Comparison of ENCODE assay signal across 8 mouse cellular contexts in the genomic region with DNA sequence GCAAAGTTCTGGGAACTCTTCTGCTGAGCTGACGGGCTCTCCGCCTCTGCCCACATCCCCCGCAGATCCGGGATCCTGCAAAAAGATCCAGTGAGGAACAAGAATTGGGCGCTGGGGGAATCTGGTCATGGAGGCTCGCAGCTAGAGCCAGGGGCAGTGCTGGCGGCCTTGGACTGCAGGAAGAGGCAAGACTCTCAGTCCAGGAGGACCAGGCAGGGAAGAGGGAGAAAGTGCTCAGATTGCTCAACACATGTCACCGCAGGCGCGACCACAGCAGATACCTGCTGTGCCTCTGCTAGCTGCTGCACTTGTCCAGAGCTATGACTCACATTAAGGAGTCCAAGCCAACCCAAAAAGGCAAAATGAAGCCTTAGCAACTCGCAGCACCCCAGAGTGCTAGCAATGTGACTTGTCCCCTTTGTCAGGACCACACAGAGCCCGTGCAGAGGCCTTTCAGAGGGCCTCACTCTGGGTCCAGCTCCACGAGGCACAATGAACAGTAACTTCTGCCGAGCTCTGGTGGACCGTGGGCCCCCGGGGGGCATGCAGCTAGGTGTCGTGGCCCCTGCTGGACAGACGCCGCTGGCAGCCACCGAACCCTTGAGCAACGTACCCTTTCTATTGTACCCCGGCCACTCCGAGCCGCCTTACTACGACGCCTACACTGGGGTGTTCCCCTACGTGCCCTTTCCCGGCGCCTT. TPM values are rescaled to one million over a fixed set of nuclear protein-coding genes. Genes with fewer than 3 reads are reported as not detected.
DNase-seq lines count a peak whose midpoint lies in the region; ATAC-seq and TF ChIP-seq lines count a peak whose summit lies in the region.

Ascl5 (plus strand) TSS at position 493 of the 701 bp plus-strand sequence.

- 19% methylated on average over 29 of the region's 29 CpGs for WGBS in heart, embryonic 12.5 days
- 22% methylated on average over 29 of the region's 29 CpGs for WGBS in hindbrain, embryonic 12.5 days
- WGBS in midbrain, embryonic 11.5 days = 24% methylated on average over 29 of the region's 29 CpGs

- H3K36me3 ChIP-seq in heart, embryonic 12.5 days = no peaks in the 10 kb centered on the region
- H3K36me3 ChIP-seq in ES-E14 (ENCODE audit: control insufficient read depth, insufficient read depth, low read length, poor library complexity, severe bottlenecking) = no peaks in the 10 kb centered on the region
- no peaks in the 10 kb centered on the region for H3K36me3 ChIP-seq in hindbrain, embryonic 12.5 days
- H3K36me3 ChIP-seq in midbrain, embryonic 11.5 days (ENCODE audit: control insufficient read depth, insufficient read depth, low read length) = no peaks in the 10 kb centered on the region

- H3K27me3 ChIP-seq in heart, embryonic 12.5 days (replicated peaks) = peaks cover 63% of the 10 kb centered on the region
- H3K27me3 ChIP-seq in hindbrain, embryonic 12.5 days = peaks cover 53% of the 10 kb centered on the region
- peaks cover 28% of the 10 kb centered on the region for H3K27me3 ChIP-seq in midbrain, embryonic 11.5 days (ENCODE audit: control insufficient read depth, insufficient read depth, low read length)

- peak within 1 kb of the TSS; percentile 40 for H3K4me3 ChIP-seq in heart, embryonic 12.5 days
- H3K4me3 ChIP-seq in ES-E14 (ENCODE audit: insufficient read depth in 1 of 2, low read depth in 1 of 2, low read length in 2 of 2, poor library complexity in 1 of 2, severe bottlenecking in 1 of 2) = peak within 1 kb of the TSS; percentile 52 to 56
- peak within 1 kb of the TSS; percentile 24 for H3K4me3 ChIP-seq in hindbrain, embryonic 12.5 days
- H3K4me3 ChIP-seq in midbrain, embryonic 11.5 days (ENCODE audit: low read depth, low read length) = peak within 1 kb of the TSS; percentile 32

- DNase-seq in heart, adult 18-20 months = no peak
- peak; percentile 12 for DNase-seq in ES-E14 (ENCODE audit: low read depth, low spot score)
- peak; percentile 93 for DNase-seq in midbrain, embryonic 11.5 days (ENCODE audit: low spot score, missing footprints)
- no peak for DNase-seq in left cerebral cortex, postnatal 4 days
- DNase-seq in embryo, embryonic 11 days = no peak

- no peak within 1 kb of the TSS for H3K27ac ChIP-seq in heart, embryonic 12.5 days (ENCODE audit: poor library complexity, severe bottlenecking)
- no peak within 1 kb of the TSS for H3K27ac ChIP-seq in ES-E14 (ENCODE audit: insufficient read depth, low read depth, low read length, poor library complexity, severe bottlenecking)
- H3K27ac ChIP-seq in hindbrain, embryonic 12.5 days = no peak within 1 kb of the TSS
- no peak within 1 kb of the TSS for H3K27ac ChIP-seq in midbrain, embryonic 11.5 days (ENCODE audit: low read depth, low read length)

- H3K4me2 ChIP-seq in heart, embryonic 12.5 days = peak within 1 kb of the TSS; percentile 69
- H3K4me2 ChIP-seq in hindbrain, embryonic 12.5 days (replicated peaks) = peak within 1 kb of the TSS; percentile 52
- H3K4me2 ChIP-seq in midbrain, embryonic 11.5 days = peak within 1 kb of the TSS; percentile 50

- no peak for ATAC-seq in heart, embryonic 12.5 days (ENCODE audit: insufficient number of reproducible peaks, low FRiP score)
- ATAC-seq in hindbrain, embryonic 12.5 days (ENCODE audit: low FRiP score) = peak; percentile 36
- peak; percentile 18; the same call in 1 of the 2 replicates for ATAC-seq in midbrain, embryonic 11.5 days (ENCODE audit: low FRiP score)
- no peak for ATAC-seq in cerebellum, adult (ENCODE audit: insufficient number of reproducible peaks, low FRiP score, low TSS enrichment)

- peaks cover 31% of the 10 kb centered on the region for H3K4me1 ChIP-seq in heart, embryonic 12.5 days (replicated peaks)
- no peaks in the 10 kb centered on the region for H3K4me1 ChIP-seq in ES-E14 (ENCODE audit: control insufficient read depth in 2 of 2, insufficient read depth in 2 of 2, low read length in 2 of 2, poor library complexity in 1 of 2)
- peaks cover 11% of the 10 kb centered on the region for H3K4me1 ChIP-seq in hindbrain, embryonic 12.5 days
- peaks cover 6% of the 10 kb centered on the region for H3K4me1 ChIP-seq in midbrain, embryonic 11.5 days (ENCODE audit: control insufficient read depth, insufficient read depth, low read length)

- no peaks in the 10 kb centered on the region for H3K9me3 ChIP-seq in heart, embryonic 12.5 days (replicated peaks)
- H3K9me3 ChIP-seq in ES-E14 (ENCODE audit: control insufficient read depth, insufficient read depth, low read depth, low read length) = no peaks in the 10 kb centered on the region
- no peaks in the 10 kb centered on the region for H3K9me3 ChIP-seq in hindbrain, embryonic 12.5 days (replicated peaks)
- H3K9me3 ChIP-seq in midbrain, embryonic 11.5 days (ENCODE audit: control insufficient read depth, low read length) = no peaks in the 10 kb centered on the region

- intact Hi-C loops in left cerebral cortex, postnatal 4 days (cut with DNase I) = loop anchor here (2.0 to 5.0 kb wide), 2 partner anchors 82 to 412 kb away; no protein-coding TSS in a partner anchor

- in situ Hi-C loops in ES-E14 (cut with MboI; ENCODE audit: low sequenced_read_pairs in 2 of 2, unreplicated experiment in 2 of 2) = no loop called here

- H3K9ac ChIP-seq in heart, embryonic 12.5 days = peak within 1 kb of the TSS; percentile 46; the same call in 1 of the 2 replicates
- H3K9ac ChIP-seq in ES-E14 (ENCODE audit: insufficient read depth, low read depth, low read length, poor library complexity, severe bottlenecking) = no peak within 1 kb of the TSS
- peak within 1 kb of the TSS; percentile 36; the same call in 1 of the 2 replicates for H3K9ac ChIP-seq in hindbrain, embryonic 12.5 days
- H3K9ac ChIP-seq in midbrain, embryonic 11.5 days (ENCODE audit: low read length) = peak within 1 kb of the TSS; percentile 36; the same call in 1 of the 2 replicates

TF ChIP-seq in ES-E14, 5 proteins besides CTCF, POLR2A, EP300 and RAD21:
- TF ChIP-seq MAFK (IDR thresholded peaks at IDR 0.05; ENCODE audit: insufficient read depth, low read depth, low read length) = no peak
- no peak for TF ChIP-seq HCFC1 (IDR thresholded peaks at IDR 0.05; ENCODE audit: borderline replicate concordance, insufficient read depth, low read length)
- TF ChIP-seq ZNF384 (IDR thresholded peaks at IDR 0.05; ENCODE audit: low read depth, low read length) = no peak
- no peak for TF ChIP-seq ZC3H11A (IDR thresholded peaks at IDR 0.05; ENCODE audit: borderline replicate concordance, low read depth, low read length)
- no peak for TF ChIP-seq CHD2 (IDR thresholded peaks at IDR 0.05; ENCODE audit: low read depth, low read length)

RNA-seq across cellular contexts. Expression of gene Ascl5, which starts in this region (rescaled TPM):
- polyA plus RNA-seq in heart, embryonic 12.5 days (2016; fragmentation: Nextera tagmentation; extraction: Ambion mirVana) = not detected in 2 replicates
- total RNA-seq in heart, adult 18-20 months (2021) = not detected
- not detected in 2 replicates for total RNA-seq in ES-E14 (2012; rRNA removed)
- polyA plus RNA-seq in hindbrain, embryonic 12.5 days (2016; fragmentation: Nextera tagmentation; extraction: Ambion mirVana) = not detected in 2 replicates
- not detected in 2 replicates for polyA plus RNA-seq in midbrain, embryonic 11.5 days (2014; fragmentation: Nextera tagmentation; extraction: Ambion mirVana)
- total RNA-seq in left cerebral cortex, postnatal 4 days (2021) = 1 to 10 TPM; 1.2 to 1.3 TPM

Comparison
In these comparisons a context has a peak if more than half of its experiments do, and no peak if none do; other contexts are left out.
1. Peak in DNase-seq and H3K4me3 ChIP-seq in ES-E14; RNA of the gene not detected or under 1 TPM.
2. Peak in ATAC-seq, H3K4me3 ChIP-seq, H3K9ac ChIP-seq and H3K4me2 ChIP-seq in hindbrain, embryonic 12.5 days; RNA of the gene not detected or under 1 TPM.
3. Peak in DNase-seq, ATAC-seq, H3K4me3 ChIP-seq, H3K9ac ChIP-seq and H3K4me2 ChIP-seq in midbrain, embryonic 11.5 days; RNA of the gene not detected or under 1 TPM.